8 mouse cellular contexts compared by ENCODE assay signal in the genomic region with DNA sequence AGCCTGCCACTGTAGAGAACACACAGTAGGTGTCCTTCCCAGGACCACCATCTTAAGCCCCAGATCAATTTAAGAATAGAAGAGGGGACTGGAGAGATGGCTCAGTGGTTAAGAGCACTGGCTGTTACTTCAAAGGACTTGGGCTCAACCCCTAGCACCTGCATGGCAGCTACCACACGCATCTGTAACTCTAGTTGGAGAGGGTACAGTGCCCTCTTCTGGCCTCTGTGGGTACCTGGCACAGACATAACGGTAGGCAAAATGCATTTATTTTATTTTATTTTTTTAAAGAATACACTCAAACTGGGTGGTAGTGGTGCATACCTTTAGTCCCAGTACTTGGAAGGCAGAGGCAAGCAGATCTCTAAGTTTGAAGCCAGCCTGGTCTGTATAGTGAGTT.
DNase-seq lines count a peak whose midpoint lies in the region; ATAC-seq lines count a peak whose summit lies in the region.

No protein-coding gene starts in this region.

- no peak overlapping the region for H3K4me3 ChIP-seq in midbrain, embryonic 14.5 days (replicated peaks; ENCODE audit: low read depth, low read length)
- no peak overlapping the region for H3K4me3 ChIP-seq in midbrain, embryonic 10.5 days
- no peak overlapping the region for H3K4me3 ChIP-seq in forebrain, embryonic 15.5 days

- WGBS in midbrain, embryonic 14.5 days, result 23% methylated on average over 2 of the region's 2 CpGs
- 32% methylated on average over 2 of the region's 2 CpGs for WGBS in midbrain, embryonic 10.5 days
- 37% methylated on average over 2 of the region's 2 CpGs for WGBS in forebrain, embryonic 15.5 days

- peak; percentile 40; the same call in 1 of the 2 replicates for ATAC-seq in frontal cortex, adult (ENCODE audit: low TSS enrichment)
- no peak for ATAC-seq in midbrain, embryonic 14.5 days (ENCODE audit: low FRiP score, low TSS enrichment)
- peak; percentile 68 for ATAC-seq in common myeloid progenitor, adult 5-6 weeks (replicated peaks; ENCODE audit: low read depth, poor library complexity, severe bottlenecking)
- ATAC-seq in forebrain, embryonic 15.5 days (replicated peaks), result no peak

- no peaks in the 10 kb centered on the region for H3K9me3 ChIP-seq in midbrain, embryonic 14.5 days (ENCODE audit: control insufficient read depth, low read length)
- no peaks in the 10 kb centered on the region for H3K9me3 ChIP-seq in midbrain, embryonic 10.5 days (replicated peaks)
- H3K9me3 ChIP-seq in forebrain, embryonic 15.5 days, result no peaks in the 10 kb centered on the region

- no peak for DNase-seq in frontal cortex, postnatal 25 days (ENCODE audit: low spot score in 2 of 2)
- DNase-seq in midbrain, embryonic 14.5 days, result peak; percentile 30
- DNase-seq in midbrain, embryonic 10.5 days (ENCODE audit: low spot score), result no peak
- peak; percentile 22 to 45 for DNase-seq in thymus, postnatal 36 days
- no peak for DNase-seq in spleen, postnatal 14 days (ENCODE audit: low spot score in 2 of 2)

- H3K27me3 ChIP-seq in midbrain, embryonic 14.5 days (ENCODE audit: control insufficient read depth, insufficient read depth, low read length), result no peaks in the 10 kb centered on the region
- H3K27me3 ChIP-seq in midbrain, embryonic 10.5 days (ENCODE audit: low read depth, poor library complexity, severe bottlenecking), result peaks cover 85% of the 10 kb centered on the region
- no peaks in the 10 kb centered on the region for H3K27me3 ChIP-seq in forebrain, embryonic 15.5 days

- H3K4me2 ChIP-seq in midbrain, embryonic 14.5 days (ENCODE audit: low read length), result no peak overlapping the region
- H3K4me2 ChIP-seq in forebrain, embryonic 15.5 days (replicated peaks), result no peak overlapping the region

- no peaks in the 10 kb centered on the region for H3K36me3 ChIP-seq in midbrain, embryonic 14.5 days (ENCODE audit: control insufficient read depth, insufficient read depth, low read length)
- no peaks in the 10 kb centered on the region for H3K36me3 ChIP-seq in midbrain, embryonic 10.5 days
- H3K36me3 ChIP-seq in forebrain, embryonic 15.5 days, result no peaks in the 10 kb centered on the region

- H3K27ac ChIP-seq in midbrain, embryonic 14.5 days (replicated peaks; ENCODE audit: low read depth, low read length), result no peak overlapping the region
- no peak overlapping the region for H3K27ac ChIP-seq in midbrain, embryonic 10.5 days (replicated peaks)
- no peak overlapping the region for H3K27ac ChIP-seq in forebrain, embryonic 15.5 days (replicated peaks)

- no peak overlapping the region for H3K9ac ChIP-seq in midbrain, embryonic 14.5 days (replicated peaks; ENCODE audit: low read length)
- H3K9ac ChIP-seq in forebrain, embryonic 15.5 days (replicated peaks), result no peak overlapping the region

- no peaks in the 10 kb centered on the region for H3K4me1 ChIP-seq in midbrain, embryonic 14.5 days (ENCODE audit: control insufficient read depth, insufficient read depth, low read length)
- peaks cover 22% of the 10 kb centered on the region for H3K4me1 ChIP-seq in midbrain, embryonic 10.5 days
- no peaks in the 10 kb centered on the region for H3K4me1 ChIP-seq in forebrain, embryonic 15.5 days

Comparison
In these comparisons a context has a peak if more than half of its experiments do, and no peak if none do; other contexts are left out.
1. DNase-seq: peak in midbrain, embryonic 14.5 days (single experiment) and thymus, postnatal 36 days (2 of 2); none in frontal cortex, postnatal 25 days (0 of 2), midbrain, embryonic 10.5 days (single experiment) and spleen, postnatal 14 days (0 of 2).
2. ATAC-seq: peak in frontal cortex, adult (single experiment) and common myeloid progenitor, adult 5-6 weeks (single experiment); none in midbrain, embryonic 14.5 days (single experiment) and forebrain, embryonic 15.5 days (single experiment).